Comparison of ENCODE assay signal across 13 mouse cellular contexts in the genomic region with DNA sequence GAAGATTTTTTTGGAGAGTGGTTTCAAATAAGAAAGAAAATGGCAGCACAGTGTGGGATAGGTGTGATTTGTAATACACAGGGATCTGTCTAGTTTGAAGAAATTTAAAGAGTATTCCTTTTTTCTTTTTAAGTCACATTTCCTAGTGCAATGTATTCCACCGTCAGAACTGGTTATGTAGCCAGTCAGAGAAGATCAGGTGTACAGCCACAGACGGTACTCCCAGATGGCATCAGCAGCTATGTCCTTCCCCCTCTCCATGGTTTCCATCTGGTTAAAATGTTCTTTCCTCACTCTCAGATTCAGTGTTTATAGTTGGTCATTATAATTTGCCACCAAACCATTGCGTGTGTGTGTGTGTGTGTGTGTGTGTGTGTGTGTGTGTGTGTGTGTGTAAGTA. TPM values are rescaled to one million over a fixed set of nuclear protein-coding genes. Genes with fewer than 3 reads are reported as not detected.
"Had no signal": no experiment of that assay in that cellular context is flagged by ENCODE, and none has a peak within 500 bp of the region (broad histone marks: within the 10 kb centered on the region; RNA-seq: fewer than 3 reads in every experiment).

No protein-coding gene starts in this region.

- ATAC-seq: midbrain, embryonic 16.5 days had no signal

- DNase-seq: lung, adult 18-20 months; lung, postnatal 10 days; lung, postnatal 4 days; midbrain, embryonic 14.5 days; retina, postnatal 1 day; right cerebral cortex, adult 18-20 months; spleen, adult 18-20 months; thymus, adult 18-20 months; thymus, postnatal 14 days; thymus, postnatal 36 days had no signal

RNA-seq across cellular contexts. Expression of a gene that starts 32.9 kb away (rescaled TPM):
- total RNA-seq: megakaryocyte, adult 5-6 weeks; megakaryocyte-erythroid progenitor cell, adult 5-6 weeks had no signal

RNA-seq across cellular contexts. Expression of a gene that starts 39.0 kb away (rescaled TPM):
- total RNA-seq: megakaryocyte, adult 5-6 weeks; megakaryocyte-erythroid progenitor cell, adult 5-6 weeks had no signal
